Mouse (Mus musculus) midbrain, embryonic 14.5 days (tissue): Measurements from ENCODE around the gene Ikzf2. TPM values are rescaled to one million over a fixed set of nuclear protein-coding genes. Genes with fewer than 3 reads are reported as not detected.

Experiments used
- ATAC-seq: fragments of 200-750 bp; cut with Nextera tagmentation; 2 replicates; pipeline ENCODE4 v1.8.0; 2017; ENCODE audit warnings: moderate number of reproducible peaks, moderate library complexity; ENCODE audit not compliant: low FRiP score, low TSS enrichment
- DNase-seq: peaks from one replicate; pipeline ENCODE4 v3.0.0-alpha.2; 2015
- H3K27ac ChIP-seq: fragments of 300-500 bp; sonication (generic); replicated peaks from 2 replicates; pipeline ENCODE4 v1.5.1; 2014; ENCODE audit warnings: mild to moderate bottlenecking, low read depth, low read length, moderate library complexity
- H3K27me3 ChIP-seq: fragments of 300-500 bp; sonication (generic); 2 replicates; pipeline ENCODE4 v1.6.1; 2014; ENCODE audit warnings: low read length, control low read depth, mixed read lengths; ENCODE audit not compliant: control insufficient read depth, insufficient read depth
- H3K36me3 ChIP-seq: fragments of 300-500 bp; sonication (generic); 2 replicates; pipeline ENCODE4 v1.6.1; 2014; ENCODE audit warnings: low read length, control low read depth; ENCODE audit not compliant: control insufficient read depth, insufficient read depth
- H3K4me1 ChIP-seq: fragments of 300-500 bp; sonication (generic); 2 replicates; pipeline ENCODE4 v1.6.1; 2014; ENCODE audit warnings: mild to moderate bottlenecking, antibody characterized with exemption, low read length, control low read depth; ENCODE audit not compliant: control insufficient read depth, insufficient read depth
- H3K4me2 ChIP-seq: fragments of 300-500 bp; sonication (generic); 2 replicates; pipeline ENCODE4 v1.6.1; 2014; ENCODE audit warnings: mild to moderate bottlenecking, low read length, moderate library complexity
- H3K4me3 ChIP-seq: fragments of 300-500 bp; sonication (generic); replicated peaks from 2 replicates; pipeline ENCODE4 v1.5.1; 2014; ENCODE audit warnings: low read depth, low read length
- H3K9ac ChIP-seq: fragments of 300-500 bp; sonication (generic); replicated peaks from 2 replicates; pipeline ENCODE4 v1.6.1; 2014; ENCODE audit warnings: mild to moderate bottlenecking, low read length, moderate library complexity
- H3K9me3 ChIP-seq: fragments of 300-500 bp; sonication (generic); 2 replicates; pipeline ENCODE4 v1.6.1; 2016; ENCODE audit warnings: low read length, control low read depth, mixed read lengths; ENCODE audit not compliant: control insufficient read depth
- WGBS: fragments of 180-500 bp; shearing (Covaris S2); extraction: QIAGEN DNeasy Blood & Tissue Kit; methylation state at CpG from one replicate; pipeline ENCODE4 v1.1.7; 2014; 5-methylcytosine and 5-hydroxymethylcytosine counted together
- polyA plus RNA-seq: library from polyadenylated mRNA; unstranded; fragments of >200 nt; fragmentation: Nextera tagmentation; extraction: Ambion mirVana; gene quantifications from 2 replicates; pipeline ENCODE4 v1.2.1, GENCODE M21; 2014

The Ikzf2 gene
- polyA plus RNA-seq, 1 experiment from 2014 or later: 4.5 TPM

GRCm38 (mm10) chr1:69656047-69656782, 30.8 kb downstream of the Ikzf2 start:
- no peak for ATAC-seq
- no peak overlapping the region for H3K4me2 ChIP-seq
- H3K36me3 ChIP-seq: no peaks in the 10 kb centered on the region
- no peak for DNase-seq
- H3K4me3 ChIP-seq: no peak overlapping the region
- no peaks in the 10 kb centered on the region for H3K9me3 ChIP-seq
- WGBS: 47% methylated on average over 5 of the region's 5 CpGs
- H3K4me1 ChIP-seq: 0 out of 2 replicates have a peak, but pooled peaks cover 2% of the 10 kb centered on the region
- H3K27me3 ChIP-seq: no peaks in the 10 kb centered on the region
- H3K9ac ChIP-seq: no peak overlapping the region
- H3K27ac ChIP-seq: no peak overlapping the region

GRCm38 (mm10) chr1:69655368-69655767, 31.7 kb downstream of the Ikzf2 start:
- Histone ChIP-seq H3K4me3 (no peak overlapping the region), H3K27ac (no peak overlapping the region), H3K27me3 (no peaks in the 10 kb centered on the region), H3K9me3 (no peaks in the 10 kb centered on the region), H3K4me2 (no peak overlapping the region), H3K9ac (no peak overlapping the region), H3K36me3 (no peaks in the 10 kb centered on the region), H3K4me1 (0 out of 2 replicates have a peak, but pooled peaks cover 2% of the 10 kb centered on the region)
- 94% methylated on average over 5 of the region's 5 CpGs for WGBS
- ATAC-seq (no peak), DNase-seq (no peak)

GRCm38 (mm10) chr1:69654955-69655354, 32.1 kb downstream of the Ikzf2 start:
- Histone ChIP-seq H3K4me2 (no peak overlapping the region), H3K27ac (no peak overlapping the region), H3K9me3 (no peaks in the 10 kb centered on the region), H3K27me3 (no peaks in the 10 kb centered on the region), H3K9ac (no peak overlapping the region), H3K36me3 (no peaks in the 10 kb centered on the region), H3K4me3 (no peak overlapping the region), H3K4me1 (0 out of 2 replicates have a peak, but pooled peaks cover 2% of the 10 kb centered on the region)
- ATAC-seq (no peak), DNase-seq (no peak)
- 100% methylated on average over 1 of the region's 1 CpGs for WGBS

GRCm38 (mm10) chr1:69653419-69653818, 33.6 kb downstream of the Ikzf2 start:
- Histone ChIP-seq H3K36me3 (no peaks in the 10 kb centered on the region), H3K4me3 (no peak overlapping the region), H3K9ac (no peak overlapping the region), H3K4me2 (no peak overlapping the region), H3K27ac (no peak overlapping the region), H3K4me1 (0 out of 2 replicates have a peak, but pooled peaks cover 2% of the 10 kb centered on the region), H3K27me3 (no peaks in the 10 kb centered on the region), H3K9me3 (no peaks in the 10 kb centered on the region)
- ATAC-seq: no peak
- DNase-seq: no peak
- WGBS: 90% methylated on average over 2 of the region's 2 CpGs

GRCm38 (mm10) chr1:69643138-69643537, 43.9 kb downstream of the Ikzf2 start:
- no peaks in the 10 kb centered on the region for H3K9me3 ChIP-seq
- no peaks in the 10 kb centered on the region for H3K4me1 ChIP-seq
- WGBS: 74% methylated on average over 4 of the region's 4 CpGs
- H3K9ac ChIP-seq: no peak overlapping the region
- H3K4me2 ChIP-seq: no peak overlapping the region
- no peaks in the 10 kb centered on the region for H3K36me3 ChIP-seq
- no peak overlapping the region for H3K27ac ChIP-seq
- DNase-seq (no peak), ATAC-seq (no peak)
- H3K27me3 ChIP-seq: no peaks in the 10 kb centered on the region
- no peak overlapping the region for H3K4me3 ChIP-seq

GRCm38 (mm10) chr1:69641986-69642385, 45.1 kb downstream of the Ikzf2 start:
- Histone ChIP-seq H3K27ac (no peak overlapping the region), H3K4me1 (no peaks in the 10 kb centered on the region), H3K9ac (no peak overlapping the region), H3K4me2 (no peak overlapping the region), H3K27me3 (no peaks in the 10 kb centered on the region), H3K9me3 (no peaks in the 10 kb centered on the region), H3K36me3 (no peaks in the 10 kb centered on the region), H3K4me3 (no peak overlapping the region)
- no peak for DNase-seq
- 85% methylated on average over 6 of the region's 6 CpGs for WGBS
- ATAC-seq: no peak

GRCm38 (mm10) chr1:69638321-69638720, 48.7 kb downstream of the Ikzf2 start:
- no peak for ATAC-seq
- Histone ChIP-seq H3K27me3 (no peaks in the 10 kb centered on the region), H3K9ac (no peak overlapping the region), H3K27ac (no peak overlapping the region), H3K9me3 (no peaks in the 10 kb centered on the region), H3K4me1 (no peaks in the 10 kb centered on the region), H3K36me3 (no peaks in the 10 kb centered on the region), H3K4me3 (no peak overlapping the region), H3K4me2 (no peak overlapping the region)
- no peak for DNase-seq
- WGBS: 86% methylated on average over 8 of the region's 8 CpGs

- Histone ChIP-seq H3K9ac (no peak overlapping the region), H3K36me3 (no peaks in the 10 kb centered on the region), H3K27me3 (no peaks in the 10 kb centered on the region), H3K9me3 (no peaks in the 10 kb centered on the region), H3K27ac (no peak overlapping the region), H3K4me3 (no peak overlapping the region), H3K4me2 (no peak overlapping the region), H3K4me1 (no peaks in the 10 kb centered on the region)
- no peak for ATAC-seq
- DNase-seq: no peak
- 75% methylated on average over 3 of the region's 3 CpGs for WGBS
Measured at GRCm38 (mm10) chr1:69637907-69638306, 49.1 kb downstream of the Ikzf2 start.

- no peaks in the 10 kb centered on the region for H3K27me3 ChIP-seq
- H3K9me3 ChIP-seq: no peaks in the 10 kb centered on the region
- H3K9ac ChIP-seq: no peak overlapping the region
- DNase-seq: no peak
- no peak overlapping the region for H3K27ac ChIP-seq
- no peaks in the 10 kb centered on the region for H3K4me1 ChIP-seq
- WGBS: 95% methylated on average over 2 of the region's 2 CpGs
- no peak for ATAC-seq
- no peak overlapping the region for H3K4me2 ChIP-seq
- H3K36me3 ChIP-seq: no peaks in the 10 kb centered on the region
- no peak overlapping the region for H3K4me3 ChIP-seq
Measured at GRCm38 (mm10) chr1:69634259-69634658, 52.8 kb downstream of the Ikzf2 start.
